Mouse (Mus musculus) gastrocnemius, postnatal 36 days (tissue): Measurements from ENCODE around the gene Mcm7. TPM values are rescaled to one million over a fixed set of nuclear protein-coding genes. Genes with fewer than 3 reads are reported as not detected.
A peak's percentile ranks its signal among the peaks of the same experiment; 100 is the strongest.

ENCODE experiments used
- DNase-seq, 2 experiments: peaks; one replicate each; pipeline ENCODE4 v3.0.0; 2022
- intact Hi-C: fragments of 180-260 bp; cut with DNase I; formaldehyde crosslinking; loops from one replicate; pipeline ENCODE4 v1.15.1; 2025
- microRNA-seq, 2 experiments: library from miRNA; unstranded; fragments of <30 nt; microRNA quantifications; one replicate each; pipeline ENCODE4 v1.2.0; 2021
- total RNA-seq, 2 experiments: library from RNA; stranded (reverse); gene quantifications; 2 replicates each; pipeline ENCODE4 v1.2.3; 2021

Gene Mcm7
- total RNA-seq, 2 experiments from 2014 or later: 7.6 to 8.7 TPM

DNA sequence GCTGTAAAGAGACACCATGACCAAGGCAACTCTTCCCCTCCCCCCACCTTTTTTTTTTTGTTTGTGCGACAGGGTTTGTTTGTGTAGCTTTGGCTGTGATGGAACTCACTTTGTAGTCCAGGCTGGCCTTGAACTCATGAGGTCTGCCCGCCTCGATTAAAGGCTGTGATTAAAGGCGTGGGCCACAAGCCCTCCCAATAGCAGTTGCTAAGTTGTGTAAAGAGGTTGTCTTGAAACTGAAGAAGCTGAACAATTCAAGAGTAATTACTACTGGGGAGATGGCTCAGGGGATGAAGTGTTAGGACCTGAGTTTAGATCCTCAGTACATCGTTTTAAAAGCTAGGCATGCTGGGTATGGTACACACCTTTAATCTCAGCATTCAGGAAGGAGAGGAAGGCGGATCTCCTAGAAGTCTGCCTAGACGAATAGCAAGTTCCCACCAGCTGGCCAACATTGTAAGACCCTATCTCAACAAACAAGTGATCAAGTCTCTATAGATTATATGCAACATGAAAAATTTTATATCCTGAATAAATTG lies 11.9 kb downstream of the Mcm7 start:
- no peak for DNase-seq

DNA sequence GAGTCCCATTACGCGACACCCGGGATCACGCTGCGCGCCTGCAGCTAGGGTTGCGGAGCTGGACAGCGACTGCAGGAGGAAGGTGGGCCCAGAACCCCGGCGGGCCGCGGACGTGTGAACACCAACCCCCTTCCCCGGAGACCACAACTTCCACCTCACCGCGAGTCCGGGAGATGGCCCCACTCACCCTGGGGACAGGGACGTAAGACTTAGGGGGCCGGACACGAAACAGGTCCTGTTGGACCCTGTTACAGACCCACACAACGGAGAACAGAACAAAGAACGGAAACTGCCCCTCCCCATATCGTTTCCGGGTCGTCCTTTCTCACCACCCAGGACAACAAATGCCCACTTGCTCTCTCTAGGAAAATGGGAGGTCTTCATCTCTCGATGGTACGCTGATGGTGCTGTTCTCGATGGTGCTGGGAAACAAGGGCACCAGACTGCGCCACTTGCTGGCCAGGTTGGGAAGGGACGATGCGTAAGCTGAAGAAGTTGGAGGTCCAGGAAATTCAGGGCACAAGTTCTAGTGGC lies 16.7 kb downstream of the Mcm7 start, which contains the start of gene Zfp113:
Zfp113 (minus strand) TSS at position 302 of the 534 bp plus-strand sequence.
- intact Hi-C loops: no loop called here

More for the DNA sequence above, 11.9 kb downstream of the Mcm7 start:
- intact Hi-C loops: loop anchor here (2.0 kb wide), 1 partner anchor 43 kb away; the partner anchor contains the start of gene Zscan21

GRCm38 (mm10) chr5:138154390-138154789 lies 17.8 kb downstream of the Mcm7 start:
- DNase-seq: no peak
- intact Hi-C loops: loop anchor here (5.0 kb wide), 1 partner anchor 67 kb away; the partner anchor contains the start of gene Zkscan1

More for the DNA sequence above, 16.7 kb downstream of the Mcm7 start, which contains the start of gene Zfp113:
- peak; percentile 72 to 77 for DNase-seq

DNA sequence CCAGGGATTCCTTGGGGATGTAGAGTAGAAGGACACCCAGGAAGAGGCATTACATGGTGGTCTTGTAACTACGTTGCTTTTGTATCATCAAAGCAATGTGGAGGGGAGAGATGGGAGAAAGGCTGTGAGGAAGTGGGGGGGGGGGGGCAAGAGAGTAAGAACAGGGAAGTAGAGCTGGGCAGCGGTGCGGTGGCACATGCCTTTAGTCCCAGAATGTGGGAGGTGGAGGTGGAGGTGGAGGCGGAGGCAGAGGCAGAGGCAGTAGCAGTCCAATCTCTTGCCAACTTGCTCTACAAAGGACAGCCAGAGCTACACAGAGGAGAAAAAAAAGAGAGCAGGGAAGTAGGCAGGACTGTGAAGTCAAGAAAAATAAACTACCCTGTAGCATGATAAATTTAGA lies 33.6 kb downstream of the Mcm7 start:
- DNase-seq: no peak
- intact Hi-C loops: no loop called here

- intact Hi-C loops: no loop called here
- no peak for DNase-seq
Observed at GRCm38 (mm10) chr5:138137935-138138549, 34.2 kb downstream of the Mcm7 start.

DNA sequence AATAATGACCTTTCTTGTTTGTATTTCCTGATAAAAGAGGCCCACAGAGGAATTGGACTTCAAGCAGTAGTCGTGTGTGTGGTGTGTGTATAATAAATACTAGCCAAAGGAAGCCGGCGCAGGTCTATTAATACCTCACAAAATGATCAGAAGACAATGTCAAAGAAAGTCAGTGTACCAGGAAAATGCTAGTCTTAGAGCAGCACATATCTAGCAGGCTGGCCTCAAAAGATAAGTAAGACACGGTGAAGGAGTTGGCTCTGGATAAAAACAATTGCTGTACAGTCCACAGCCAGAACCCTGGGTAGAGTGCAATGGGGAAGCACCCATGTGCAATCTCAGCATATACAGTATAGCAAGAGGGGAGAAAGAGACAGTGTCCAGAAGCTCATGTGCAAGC lies 35.0 kb downstream of the Mcm7 start:
- no peak for DNase-seq
- intact Hi-C loops: no loop called here

DNA sequence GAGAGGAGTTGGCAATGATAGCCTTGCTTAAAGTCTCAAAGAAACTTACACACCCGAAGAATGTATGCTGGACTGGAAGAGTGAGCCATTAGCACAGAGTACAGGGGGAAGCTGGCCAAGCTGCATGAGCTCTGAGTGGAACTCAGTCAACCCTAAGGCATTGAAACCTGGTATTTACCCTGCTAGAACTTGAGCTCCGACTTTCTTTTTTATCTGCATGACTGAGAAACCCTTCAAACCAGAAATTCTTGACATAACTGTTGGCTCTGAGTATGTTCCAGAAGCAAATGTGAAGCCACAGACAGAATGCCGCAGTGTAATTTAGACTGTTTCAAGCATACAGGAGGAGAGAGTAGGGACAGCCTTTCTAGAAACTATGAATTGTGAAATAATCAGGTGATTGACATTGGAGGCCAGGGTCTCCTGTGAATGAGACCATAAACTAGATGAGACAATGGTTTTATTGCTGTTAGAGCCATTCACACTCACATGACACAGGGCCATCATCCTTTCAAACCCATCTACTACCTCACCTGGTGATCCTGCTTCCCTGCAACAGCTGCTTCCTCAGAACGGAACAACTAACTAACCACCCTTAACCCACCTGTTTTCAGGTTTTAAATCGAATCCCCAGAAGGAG lies 39.7 kb downstream of the Mcm7 start:
- DNase-seq: no peak
- intact Hi-C loops: no loop called here

DNA sequence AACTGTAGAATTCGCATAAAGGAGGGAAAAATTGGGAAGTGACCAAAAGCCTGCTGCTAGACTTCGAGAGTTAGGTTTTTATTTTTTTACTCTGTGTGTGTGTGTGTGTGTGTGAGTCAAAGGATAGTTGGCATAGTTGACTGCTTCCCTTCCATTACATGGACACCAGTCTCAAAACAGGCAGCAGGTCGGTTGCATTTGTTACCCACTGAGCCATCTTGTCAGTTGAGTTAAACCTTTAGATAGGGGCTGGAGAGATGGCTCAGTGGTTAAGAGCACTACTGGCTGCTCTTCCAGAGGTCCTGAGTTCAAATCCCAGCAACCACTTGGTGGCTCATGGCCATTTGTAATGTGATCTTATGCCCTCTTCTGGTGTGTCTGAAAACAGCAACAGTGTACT lies 54.2 kb downstream of the Mcm7 start:
- intact Hi-C loops: no loop called here
- no peak for DNase-seq

DNA sequence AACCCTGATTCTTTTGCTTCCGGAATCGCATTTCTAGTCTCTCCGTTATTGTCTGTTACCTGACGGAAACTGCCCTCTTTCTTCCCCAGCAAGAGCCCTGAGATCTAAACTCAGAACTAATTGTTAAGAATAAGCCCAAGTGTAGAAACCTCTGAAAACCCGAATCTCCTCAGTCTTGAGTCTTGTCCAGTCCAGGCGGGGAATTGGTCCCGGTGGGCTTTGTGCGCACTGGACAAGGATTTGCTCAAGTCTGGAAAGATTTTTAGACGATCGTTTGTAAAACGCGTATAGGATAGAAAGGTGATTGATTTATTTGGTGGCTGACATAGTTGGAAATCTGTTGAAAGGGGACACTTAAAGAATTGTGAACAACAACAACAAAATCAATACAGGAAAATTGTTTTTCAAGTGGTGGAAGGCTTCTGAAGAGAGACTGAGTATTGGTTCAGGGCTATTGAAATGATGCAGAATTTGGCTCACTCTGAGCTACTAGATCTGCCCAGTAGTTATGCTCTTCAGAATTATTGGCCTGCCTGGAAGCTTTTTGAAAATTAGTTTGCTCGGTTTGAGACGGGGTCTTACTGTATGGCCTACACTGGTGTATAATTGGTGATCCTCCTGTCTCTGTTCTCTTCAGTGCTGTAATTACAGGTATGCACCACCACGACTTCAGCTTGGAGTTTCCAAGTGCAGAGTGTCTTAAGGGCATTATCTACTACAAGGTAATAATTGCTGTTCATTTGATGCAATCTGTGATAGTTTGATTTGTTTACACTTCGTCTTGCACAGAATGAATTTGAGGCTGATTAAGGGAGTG lies 54.8 kb downstream of the Mcm7 start:
- intact Hi-C loops: loop anchor here (2.0 kb wide), 1 partner anchor 43 kb away; the partner anchor contains the start of gene Cops6
- no peak for DNase-seq

- DNase-seq: peak; percentile 84 to 85
- intact Hi-C loops: loop anchor here (2.0 kb wide), 1 partner anchor 44 kb away; the partner anchor contains the start of gene Cops6
Observed at GRCm38 (mm10) chr5:138116255-138117198, 55.7 kb downstream of the Mcm7 start, which contains the start of gene Zscan21. Zscan21 (plus strand) TSS chr5:138116903.

Small RNAs within 50 kb of the gene (microRNA-seq; reads per million reads assigned to microRNA genes)
- gene Mir106b: 748 to 1,474 reads per million in 2 experiments
- gene Mir25: 271 to 336 reads per million in 2 experiments
- 1,905 to 2,022 reads per million in 2 experiments for gene Mir93

Other genes with a start within 250 kb of the Mcm7 start
- under 1 TPM; 0.59 to 0.99 TPM for gene Gjc3, start 209.3 kb downstream of the Mcm7 start, total RNA-seq
- gene Azgp1, start 190.9 kb downstream of the Mcm7 start, total RNA-seq: under 1 TPM in 1 of 2 experiments, not detected in 1; 0.46 TPM
- gene Smok3a, start 151.2 kb downstream of the Mcm7 start, total RNA-seq: not detected
- not detected for gene Smok3b, start 151.0 kb downstream of the Mcm7 start, total RNA-seq
- gene Smok3c, start 119.2 kb downstream of the Mcm7 start, total RNA-seq: not detected
- 10 to 100 TPM in 1 of 2 experiments, 1 to 10 TPM in 1; 7.0 to 10.2 TPM for gene Zkscan1, start 87.3 kb downstream of the Mcm7 start, total RNA-seq
- 10 to 100 TPM; 10.1 to 12.8 TPM for gene Zscan21, start 55.5 kb downstream of the Mcm7 start, total RNA-seq
- 1 to 10 TPM; 2.5 to 5.4 TPM for gene Zfp113, start 16.7 kb downstream of the Mcm7 start, total RNA-seq
- 10 to 100 TPM; 92.5 to 95.9 TPM for gene Cops6, start 11.4 kb downstream of the Mcm7 start, total RNA-seq
- 1 to 10 TPM; 6.9 to 8.3 TPM for gene Ap4m1, start 420 bp downstream of the Mcm7 start, total RNA-seq
- gene Taf6, start 15.0 kb upstream of the Mcm7 start, total RNA-seq: 10 to 100 TPM; 27.2 to 29.1 TPM
- gene Cnpy4, start 15.1 kb upstream of the Mcm7 start, total RNA-seq: 1 to 10 TPM; 3.7 to 3.8 TPM
- 1 to 10 TPM; 1.4 to 1.6 TPM for gene Mblac1, start 21.9 kb upstream of the Mcm7 start, total RNA-seq
- gene Nxpe5, start 53.5 kb upstream of the Mcm7 start, total RNA-seq: under 1 TPM; 0.10 to 0.35 TPM
- gene Lamtor4, start 83.1 kb upstream of the Mcm7 start, total RNA-seq: 10 to 100 TPM; 45.2 to 49.9 TPM
- gene BC037034, start 91.6 kb upstream of the Mcm7 start, total RNA-seq: 1 to 10 TPM; 2.2 to 3.3 TPM
- under 1 TPM; 0.12 to 0.18 TPM for gene Gal3st4, start 100.4 kb upstream of the Mcm7 start, total RNA-seq
- not detected for gene Gm43720, start 107.5 kb upstream of the Mcm7 start, total RNA-seq
- gene Gpc2, start 107.6 kb upstream of the Mcm7 start, total RNA-seq: not detected
- not detected for gene Stag3, start 107.8 kb upstream of the Mcm7 start, total RNA-seq
- not detected for gene Pvrig, start 169.5 kb upstream of the Mcm7 start, total RNA-seq